Mouse (Mus musculus) hindbrain, embryonic 14.5 days (tissue): Measurements from ENCODE around the gene Fus. TPM values are rescaled to one million over a fixed set of nuclear protein-coding genes. Genes with fewer than 3 reads are reported as not detected.

Source experiments
- ATAC-seq: fragments of 200-750 bp; cut with Nextera tagmentation; 2 replicates; pipeline ENCODE4 v1.8.0; 2017; ENCODE audit warnings: moderate number of reproducible peaks, mild to moderate bottlenecking, moderate TSS enrichment, moderate library complexity; ENCODE audit not compliant: low FRiP score
- DNase-seq: peaks from one replicate; pipeline ENCODE4 v3.0.0-alpha.2; 2015; ENCODE audit warnings: low spot score
- H3K27ac ChIP-seq: fragments of 300-500 bp; sonication (generic); 2 replicates; pipeline ENCODE4 v1.5.1; 2014; ENCODE audit warnings: mild to moderate bottlenecking, moderate library complexity
- H3K27me3 ChIP-seq: fragments of 300-500 bp; sonication (generic); 2 replicates; pipeline ENCODE4 v1.6.1; 2014; ENCODE audit warnings: mild to moderate bottlenecking, low read length, mixed read lengths; ENCODE audit not compliant: control insufficient read depth, insufficient read depth
- H3K36me3 ChIP-seq: fragments of 300-500 bp; sonication (generic); replicated peaks from 2 replicates; pipeline ENCODE4 v1.6.1; 2014; ENCODE audit not compliant: control insufficient read depth, insufficient read depth
- H3K4me1 ChIP-seq: fragments of 300-500 bp; sonication (generic); replicated peaks from 2 replicates; pipeline ENCODE4 v1.6.1; 2014; ENCODE audit warnings: antibody characterized with exemption, low read length, mixed read lengths; ENCODE audit not compliant: control insufficient read depth, insufficient read depth
- H3K4me2 ChIP-seq: fragments of 300-500 bp; sonication (generic); replicated peaks from 2 replicates; pipeline ENCODE4 v1.6.1; 2014; ENCODE audit warnings: mild to moderate bottlenecking, moderate library complexity
- H3K4me3 ChIP-seq: fragments of 300-500 bp; sonication (generic); replicated peaks from 2 replicates; pipeline ENCODE4 v1.5.1; 2014; ENCODE audit warnings: mild to moderate bottlenecking, low read length
- H3K9ac ChIP-seq: fragments of 300-500 bp; sonication (generic); 2 replicates; pipeline ENCODE4 v1.6.1; 2014
- H3K9me3 ChIP-seq: fragments of 300-500 bp; sonication (generic); 2 replicates; pipeline ENCODE4 v1.6.1; 2016; ENCODE audit warnings: low read length; ENCODE audit not compliant: control insufficient read depth
- WGBS: fragments of 180-500 bp; shearing (Covaris S2); extraction: QIAGEN DNeasy Blood & Tissue Kit; methylation state at CpG from one replicate; pipeline ENCODE4 v1.1.7; 2014; 5-methylcytosine and 5-hydroxymethylcytosine counted together
- polyA plus RNA-seq: library from polyadenylated mRNA; unstranded; fragments of >200 nt; fragmentation: Nextera tagmentation; extraction: Ambion mirVana; gene quantifications from 2 replicates; pipeline ENCODE4 v1.2.1, GENCODE M21; 2014

The Fus gene
- polyA plus RNA-seq, 1 experiment from 2014 or later, result 44.2 TPM

GRCm38 (mm10) chr7:128000068-128000950 lies 33.1 kb downstream of the Fus start:
- ATAC-seq (no peak), DNase-seq (no peak)
- Histone ChIP-seq H3K4me3 (no peak overlapping the region), H3K4me1 (no peaks in the 10 kb centered on the region), H3K9ac (no peak overlapping the region), H3K36me3 (no peaks in the 10 kb centered on the region), H3K4me2 (no peak overlapping the region), H3K27me3 (no peaks in the 10 kb centered on the region), H3K27ac (no peak overlapping the region), H3K9me3 (no peaks in the 10 kb centered on the region)
- WGBS, result 70% methylated on average over 1 of the region's 1 CpGs

- Histone ChIP-seq H3K9me3 (no peaks in the 10 kb centered on the region), H3K27me3 (no peaks in the 10 kb centered on the region), H3K4me1 (no peaks in the 10 kb centered on the region), H3K36me3 (no peaks in the 10 kb centered on the region), H3K9ac (no peak overlapping the region), H3K27ac (no peak overlapping the region), H3K4me3 (no peak overlapping the region), H3K4me2 (no peak overlapping the region)
- DNase-seq (no peak), ATAC-seq (no peak)
- WGBS, result 92% methylated on average over 6 of the region's 6 CpGs
These were observed 35.8 kb downstream of the Fus start for GRCm38 (mm10) chr7:128003098-128003497.

- 92% methylated on average over 2 of the region's 2 CpGs for WGBS
- ATAC-seq (no peak), DNase-seq (no peak)
- Histone ChIP-seq H3K4me2 (peak within 1 kb of the TSS; percentile 24; the same call in 1 of the 2 replicates), H3K4me1 (no peaks in the 10 kb centered on the region), H3K9ac (no peak within 1 kb of the TSS), H3K27ac (no peak within 1 kb of the TSS), H3K9me3 (no peaks in the 10 kb centered on the region), H3K4me3 (no peak within 1 kb of the TSS), H3K27me3 (no peaks in the 10 kb centered on the region), H3K36me3 (no peaks in the 10 kb centered on the region)
These were observed 36.4 kb downstream of the Fus start, which contains the start of gene Trim72 for GRCm38 (mm10) chr7:128003688-128004087. Trim72 (plus strand) TSS chr7:128003949.

DNA sequence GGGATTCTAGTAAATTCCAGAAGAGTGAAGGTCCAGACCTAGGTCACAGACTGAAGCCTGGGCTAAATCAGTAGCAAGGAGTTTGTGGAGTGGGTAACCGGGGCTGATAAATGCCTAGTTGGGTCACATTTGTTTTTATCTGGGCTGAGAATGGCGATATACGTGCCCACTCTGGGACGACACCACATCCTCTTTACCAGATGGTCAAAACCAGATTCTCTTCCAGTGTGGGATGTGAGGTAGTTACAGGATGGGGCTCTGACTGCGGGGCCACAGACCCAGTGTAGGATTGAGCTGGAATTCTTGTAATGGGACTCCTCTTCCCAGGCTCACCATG lies 36.9 kb downstream of the Fus start:
- ATAC-seq (no peak), DNase-seq (no peak)
- Histone ChIP-seq H3K4me2 (no peak overlapping the region), H3K9me3 (no peaks in the 10 kb centered on the region), H3K27me3 (no peaks in the 10 kb centered on the region), H3K4me3 (no peak overlapping the region), H3K36me3 (no peaks in the 10 kb centered on the region), H3K9ac (no peak overlapping the region), H3K27ac (no peak overlapping the region), H3K4me1 (no peaks in the 10 kb centered on the region)
- WGBS, result 79% methylated on average over 5 of the region's 5 CpGs

- peak overlapping the region; percentile 24; the same call in 1 of the 2 replicates for H3K4me2 ChIP-seq
- H3K4me1 ChIP-seq, result no peaks in the 10 kb centered on the region
- ATAC-seq (no peak), DNase-seq (no peak)
- 32% methylated on average over 35 of the region's 35 CpGs for WGBS
- H3K9me3 ChIP-seq, result no peaks in the 10 kb centered on the region
- H3K9ac ChIP-seq, result no peak overlapping the region
- no peaks in the 10 kb centered on the region for H3K27me3 ChIP-seq
- H3K27ac ChIP-seq, result no peak overlapping the region
- no peaks in the 10 kb centered on the region for H3K36me3 ChIP-seq
- H3K4me3 ChIP-seq, result no peak overlapping the region
These were observed 37.5 kb downstream of the Fus start for GRCm38 (mm10) chr7:128004487-128005362.

- no peaks in the 10 kb centered on the region for H3K4me1 ChIP-seq
- H3K27me3 ChIP-seq, result no peaks in the 10 kb centered on the region
- no peak overlapping the region for H3K27ac ChIP-seq
- no peak overlapping the region for H3K9ac ChIP-seq
- no peaks in the 10 kb centered on the region for H3K9me3 ChIP-seq
- 84% methylated on average over 7 of the region's 7 CpGs for WGBS
- no peak for DNase-seq
- no peaks in the 10 kb centered on the region for H3K36me3 ChIP-seq
- no peak for ATAC-seq
- H3K4me2 ChIP-seq, result no peak overlapping the region
- H3K4me3 ChIP-seq, result no peak overlapping the region
These were observed 38.9 kb downstream of the Fus start for GRCm38 (mm10) chr7:128006193-128006592.

- Histone ChIP-seq H3K4me3 (no peak overlapping the region), H3K4me2 (peak overlapping the region; percentile 13; the same call in 1 of the 2 replicates), H3K9ac (no peak overlapping the region), H3K27ac (no peak overlapping the region), H3K9me3 (no peaks in the 10 kb centered on the region), H3K36me3 (no peaks in the 10 kb centered on the region), H3K4me1 (no peaks in the 10 kb centered on the region), H3K27me3 (no peaks in the 10 kb centered on the region)
- 57% methylated on average over 39 of the region's 40 CpGs for WGBS
- DNase-seq (no peak), ATAC-seq (no peak)
These were observed 42.6 kb downstream of the Fus start for GRCm38 (mm10) chr7:128009715-128010340.

DNA sequence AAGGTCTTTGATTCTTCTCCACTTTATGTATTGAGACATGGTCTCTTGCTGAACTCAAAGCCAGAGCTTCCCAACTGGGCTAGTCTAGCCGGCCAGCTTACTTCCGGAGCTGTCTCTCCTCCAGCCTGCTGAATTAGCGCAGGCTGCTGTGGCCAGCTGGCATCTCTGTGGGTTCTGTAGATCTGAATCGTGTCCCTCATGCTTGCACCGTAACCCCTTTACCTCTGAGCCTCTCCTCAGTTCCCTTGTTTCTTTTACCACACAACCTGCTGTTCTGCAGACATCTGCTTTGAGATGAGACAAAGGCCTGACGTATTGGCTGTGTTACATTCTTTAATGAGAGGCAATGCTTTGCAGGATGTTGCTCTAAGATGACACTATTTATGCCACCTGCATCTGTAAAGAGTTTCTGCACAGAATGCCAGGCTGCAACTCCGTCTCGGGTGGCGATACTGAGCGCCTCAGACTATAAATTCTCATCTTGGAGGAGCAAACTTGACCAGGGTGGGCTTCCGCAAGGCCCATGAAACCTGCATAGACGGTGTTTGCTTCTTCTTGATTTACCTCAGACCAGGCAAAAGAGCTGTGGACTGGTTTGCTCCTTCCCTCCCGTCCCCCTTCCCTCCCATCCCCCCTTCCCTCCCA lies 45.0 kb downstream of the Fus start:
- Histone ChIP-seq H3K4me3 (no peak overlapping the region), H3K36me3 (no peaks in the 10 kb centered on the region), H3K27me3 (no peaks in the 10 kb centered on the region), H3K9ac (no peak overlapping the region), H3K27ac (no peak overlapping the region), H3K4me1 (no peaks in the 10 kb centered on the region), H3K9me3 (no peaks in the 10 kb centered on the region), H3K4me2 (no peak overlapping the region)
- 77% methylated on average over 13 of the region's 13 CpGs for WGBS
- DNase-seq (no peak), ATAC-seq (no peak)
